Mouse (Mus musculus) spleen, adult 12 weeks (tissue): Measurements from ENCODE around the gene Cyp2d11.
"Not testable (repeated sequence)": the region's sequence is repeated elsewhere in the genome, so short reads cannot be mapped to it uniquely, and the experiment has no call there.

Source experiments
- DNase-seq: peaks from one replicate; pipeline ENCODE4 v3.0.0; 2022; ENCODE audit warnings: low spot score

Gene Cyp2d11

DNA sequence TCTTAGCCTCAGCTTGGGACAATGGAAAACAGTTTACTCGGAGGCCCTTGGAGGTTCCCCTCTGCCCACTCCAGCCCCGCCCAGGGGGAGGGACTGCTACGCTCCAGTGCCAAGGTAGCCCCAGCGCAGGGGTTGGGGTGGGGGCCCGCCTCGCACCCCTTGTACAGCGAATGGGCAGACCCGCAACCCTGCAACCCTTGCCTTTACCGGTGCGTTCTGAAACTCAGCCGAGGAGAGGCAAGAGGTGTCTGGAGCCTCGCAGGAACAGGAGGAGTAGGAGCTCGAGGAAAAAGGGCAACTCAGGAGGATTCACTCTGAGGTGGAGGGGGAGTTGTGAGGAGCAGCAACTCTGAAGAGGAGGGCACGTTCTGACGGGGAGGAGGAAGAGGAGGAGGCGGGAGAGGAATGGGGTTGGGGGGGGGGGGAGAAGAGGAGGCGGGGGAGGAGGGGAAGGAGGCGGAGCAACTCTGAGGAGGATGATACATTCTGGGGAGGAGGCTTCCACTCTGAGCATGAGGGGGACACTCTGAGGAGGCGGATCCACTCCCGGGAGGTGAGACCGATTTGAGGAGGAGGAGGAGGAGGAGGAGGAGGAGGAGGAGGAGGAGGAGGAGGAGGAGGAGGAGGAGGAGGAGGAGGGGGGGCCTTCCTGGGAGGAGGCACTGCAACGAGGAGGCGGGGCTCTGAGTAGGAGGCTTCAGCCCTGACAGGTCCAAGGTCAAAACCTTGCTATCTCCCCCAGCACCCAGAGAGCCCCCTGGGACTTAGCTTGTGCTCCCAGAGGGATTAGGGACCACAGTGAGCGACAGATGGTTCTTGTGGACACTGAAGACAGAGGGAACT lies 13.7 kb downstream of the Cyp2d11 start, which contains the start of gene Cyp2d22:
Gene Cyp2d22, minus strand, starts transcription at position 390 of the 843 bp plus-strand sequence.
- no peak for DNase-seq

DNA sequence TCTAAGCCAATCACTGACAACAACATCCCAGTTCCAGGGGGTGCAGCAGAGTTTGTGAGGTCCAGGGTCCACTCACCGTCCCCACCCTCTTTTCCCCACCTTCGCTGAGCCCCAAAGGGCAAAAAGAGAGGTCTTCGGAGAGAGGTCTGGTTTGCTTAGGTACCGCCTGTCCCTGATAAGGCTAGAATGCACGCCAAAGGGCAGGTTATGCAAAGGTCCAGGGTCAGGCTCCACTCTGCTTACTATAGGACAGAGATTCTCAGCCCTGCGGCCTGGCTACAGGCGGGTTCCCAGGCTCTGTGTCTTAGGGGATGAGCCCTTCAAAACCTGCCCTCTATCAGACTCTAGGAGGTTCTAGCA lies 14.3 kb downstream of the Cyp2d11 start:
- no peak for DNase-seq

DNA sequence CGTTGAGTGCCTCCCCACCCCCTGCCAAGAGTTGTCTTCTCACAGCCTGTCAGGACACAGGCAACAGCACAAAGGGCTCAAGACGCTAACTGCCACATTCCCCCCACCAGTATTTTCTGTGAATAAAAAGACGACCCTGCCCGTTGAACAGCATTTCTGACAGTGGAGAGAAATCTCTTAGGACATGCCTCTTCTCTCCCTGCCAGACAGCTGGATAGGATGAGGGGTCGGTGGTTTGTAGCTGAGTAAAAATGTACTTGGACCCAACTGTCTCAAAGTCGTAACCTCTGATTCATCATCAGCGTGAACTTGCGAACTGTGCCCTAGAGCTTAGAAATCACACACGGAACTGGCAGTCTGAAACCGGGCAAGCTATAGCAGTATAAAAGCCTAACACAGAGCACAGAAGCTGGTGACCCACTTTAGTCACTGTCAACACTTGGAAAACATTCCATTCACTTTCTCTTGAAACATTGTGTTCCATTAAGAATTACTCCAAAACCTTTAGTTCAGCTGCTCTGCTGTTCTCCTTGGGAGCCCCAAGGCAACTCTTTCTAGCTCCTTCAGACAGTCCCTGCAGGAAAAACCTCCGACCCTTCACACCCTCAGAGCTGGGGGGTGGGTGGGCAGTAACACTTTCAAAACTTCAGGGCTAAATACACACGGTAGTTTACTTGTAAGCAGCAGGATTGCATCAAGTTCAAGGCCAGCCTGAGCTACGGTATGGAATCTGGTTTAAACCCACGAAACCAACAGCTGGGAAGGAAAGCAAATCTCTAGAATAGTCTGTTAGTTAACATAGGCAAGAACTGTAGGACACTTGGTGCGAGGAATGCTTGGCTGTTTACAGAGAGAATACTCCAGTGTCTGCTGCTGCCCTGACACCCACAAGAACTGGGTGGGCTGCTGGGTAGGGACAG lies 15.3 kb downstream of the Cyp2d11 start:
- DNase-seq, result no peak

DNA sequence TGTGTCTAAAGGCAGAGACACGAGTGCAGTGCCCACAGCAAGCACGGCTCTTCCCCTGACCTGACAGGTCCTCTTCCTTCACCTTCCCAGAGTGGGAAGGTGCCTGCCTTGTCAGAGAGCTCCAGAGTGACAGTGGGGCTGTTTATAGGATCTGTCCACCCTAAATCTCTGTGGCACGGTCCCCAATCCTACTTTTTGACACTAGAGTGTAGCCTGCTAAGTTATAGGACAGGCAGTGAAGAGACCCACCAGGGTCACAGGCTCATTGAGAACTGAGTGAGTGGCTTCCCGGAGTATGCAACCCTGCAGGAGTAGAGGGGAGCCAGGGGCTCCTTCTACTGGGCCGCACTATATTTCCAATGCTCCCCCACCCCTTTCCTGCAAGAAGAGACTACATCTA lies 16.1 kb downstream of the Cyp2d11 start:
- no peak for DNase-seq

DNA sequence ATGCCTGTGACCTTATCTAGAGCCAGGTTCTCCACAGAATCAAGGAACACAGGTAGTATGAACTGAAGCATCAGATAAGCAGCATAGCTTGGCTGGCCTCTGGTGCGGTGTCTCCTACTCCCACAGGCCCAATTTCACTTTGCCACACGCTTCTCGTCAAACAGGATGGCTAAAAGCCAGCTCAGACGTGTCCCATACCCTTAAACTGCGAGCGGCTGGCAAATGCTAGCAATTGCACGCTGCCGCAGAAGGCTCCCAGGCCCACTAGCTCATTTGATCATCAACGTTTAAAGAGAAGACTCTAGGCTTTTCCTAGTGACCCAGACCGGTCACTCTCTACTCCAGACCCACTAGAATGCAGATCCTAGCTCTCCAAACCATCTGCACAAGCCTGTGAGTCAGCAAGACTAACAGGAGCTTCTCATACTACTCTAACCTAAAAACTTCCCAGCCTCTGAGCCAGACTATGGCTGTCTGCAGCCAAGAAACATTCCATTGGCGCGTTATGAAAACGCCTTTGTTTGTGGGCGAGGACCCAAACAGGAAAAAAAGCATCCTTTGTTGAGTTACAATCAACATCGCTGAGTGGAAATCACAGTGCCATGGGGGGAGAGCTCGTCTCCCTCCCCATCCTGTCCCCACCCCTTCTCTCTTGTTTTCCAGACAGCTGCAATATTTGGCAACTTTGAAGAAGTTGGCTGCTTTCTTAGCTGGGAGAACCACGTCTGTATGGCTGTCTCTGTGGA lies 17.3 kb downstream of the Cyp2d11 start:
- no peak for DNase-seq

DNA sequence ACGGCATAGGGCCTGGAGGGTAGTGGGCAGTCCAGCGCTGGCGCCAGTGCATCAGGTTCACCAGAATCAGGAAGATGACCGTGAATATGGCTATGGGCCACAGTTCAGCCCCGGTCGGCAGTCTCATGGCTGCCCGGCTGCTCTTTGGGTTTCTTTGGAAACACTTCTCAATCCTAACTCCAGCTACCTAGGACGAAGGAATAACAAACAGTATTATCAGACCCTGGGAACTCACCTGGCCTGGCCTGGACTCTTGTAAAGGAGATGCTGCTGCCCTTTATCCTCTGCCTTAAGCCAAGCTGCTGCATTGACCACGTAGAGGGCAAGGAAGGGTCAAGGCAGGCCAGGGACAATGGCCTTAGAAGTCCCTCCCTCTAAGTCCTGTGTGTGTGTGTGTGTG lies 18.0 kb downstream of the Cyp2d11 start:
- DNase-seq, result no peak

DNA sequence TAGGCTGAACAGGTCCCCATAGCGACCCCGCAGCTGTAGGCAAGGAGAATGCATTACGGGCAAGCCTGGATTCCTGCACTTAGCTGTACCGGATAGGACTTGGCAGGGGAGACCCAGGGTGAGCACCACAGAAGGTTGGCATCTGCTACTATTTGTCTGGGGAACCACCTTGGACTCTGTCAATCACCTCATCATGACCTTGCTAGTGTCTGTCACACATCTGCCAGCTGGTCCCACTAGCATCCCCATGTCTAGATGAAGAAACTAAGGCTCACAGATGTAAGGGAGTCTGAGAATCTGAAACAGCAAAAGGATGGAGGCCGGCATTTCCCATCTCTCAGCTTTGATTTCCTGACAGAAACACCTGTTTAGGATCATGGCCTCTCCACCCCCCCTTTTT lies 19.4 kb downstream of the Cyp2d11 start:
- DNase-seq, result no peak

DNA sequence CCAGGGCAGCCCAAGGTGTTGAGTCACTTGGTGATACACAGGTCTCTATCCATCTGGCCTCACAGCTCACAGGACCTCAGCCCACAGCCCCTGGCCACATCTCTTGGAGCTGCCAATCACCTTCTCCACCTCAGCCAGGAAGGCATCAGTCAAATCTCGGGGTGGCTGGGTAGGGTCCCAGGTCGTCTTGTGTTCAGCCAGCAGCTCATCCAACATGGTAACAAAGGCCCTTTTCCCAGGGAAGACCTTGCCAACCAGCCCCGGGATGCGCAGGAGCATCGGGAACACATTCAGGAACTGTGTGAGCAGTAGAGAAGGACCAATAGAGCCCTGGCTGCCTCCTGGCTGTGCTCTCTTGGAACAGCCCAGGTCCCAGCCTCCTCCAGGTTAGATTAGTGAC lies 20.8 kb downstream of the Cyp2d11 start:
- DNase-seq, result no peak

DNA sequence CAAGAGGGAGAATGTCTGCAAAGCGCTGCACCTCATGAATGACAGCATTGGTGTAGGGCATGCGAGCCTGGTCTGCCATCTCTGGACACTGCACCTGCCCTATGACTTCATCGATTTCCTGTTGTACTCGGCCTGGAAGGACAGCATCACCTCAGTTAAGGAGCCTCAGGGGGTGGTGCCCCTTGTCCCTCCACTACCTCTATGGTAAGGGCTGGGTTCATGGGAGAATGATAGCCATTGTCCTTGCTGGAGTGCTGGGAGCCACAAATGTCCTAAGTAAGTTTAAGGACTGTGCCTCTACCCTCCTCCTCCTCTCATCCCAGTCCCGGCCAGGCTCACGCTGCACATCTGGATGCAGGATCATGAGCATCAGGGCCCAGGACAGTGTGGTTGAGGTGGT lies 21.4 kb downstream of the Cyp2d11 start:
- no peak for DNase-seq

DNA sequence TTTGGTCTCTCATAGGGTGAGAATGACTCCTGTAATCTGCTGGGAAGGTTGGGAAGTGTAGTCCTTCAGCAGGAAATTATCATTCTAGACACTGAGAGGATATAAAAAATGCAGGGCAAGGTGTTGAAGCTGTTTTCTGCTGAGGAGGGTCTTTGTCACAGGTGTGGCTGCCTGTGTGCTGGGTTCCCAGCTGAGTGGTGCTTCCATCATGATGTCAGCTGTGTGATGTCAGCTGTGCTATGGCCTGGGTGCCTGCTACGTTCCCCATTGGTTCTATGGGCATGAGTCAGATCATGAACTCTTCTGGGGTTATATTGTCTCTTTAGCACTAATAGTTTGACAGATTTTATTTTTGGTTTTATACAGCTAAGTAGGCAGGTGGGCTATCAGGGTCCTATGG lies 25.0 kb downstream of the Cyp2d11 start:
- no peak for DNase-seq

DNA sequence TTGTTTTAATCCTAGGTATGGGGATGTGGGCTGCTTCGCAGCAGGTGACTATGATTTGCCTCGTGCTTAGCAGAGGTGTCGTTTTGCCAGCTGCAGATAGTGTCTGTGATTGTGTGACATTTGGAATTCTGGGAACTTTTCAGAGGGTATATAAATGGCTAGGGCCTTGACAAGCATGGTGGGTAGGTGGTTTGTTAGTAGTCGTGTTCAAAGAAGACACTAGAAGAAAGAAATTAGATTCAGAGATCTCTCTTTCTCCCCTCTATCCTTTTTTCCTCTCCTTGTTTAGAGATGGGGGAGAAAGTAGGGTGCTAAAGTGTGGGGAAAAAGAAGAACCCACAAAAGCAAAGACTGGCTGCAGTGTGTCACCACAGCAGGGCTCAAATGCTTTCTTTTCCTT lies 25.7 kb downstream of the Cyp2d11 start:
- no peak for DNase-seq

DNA sequence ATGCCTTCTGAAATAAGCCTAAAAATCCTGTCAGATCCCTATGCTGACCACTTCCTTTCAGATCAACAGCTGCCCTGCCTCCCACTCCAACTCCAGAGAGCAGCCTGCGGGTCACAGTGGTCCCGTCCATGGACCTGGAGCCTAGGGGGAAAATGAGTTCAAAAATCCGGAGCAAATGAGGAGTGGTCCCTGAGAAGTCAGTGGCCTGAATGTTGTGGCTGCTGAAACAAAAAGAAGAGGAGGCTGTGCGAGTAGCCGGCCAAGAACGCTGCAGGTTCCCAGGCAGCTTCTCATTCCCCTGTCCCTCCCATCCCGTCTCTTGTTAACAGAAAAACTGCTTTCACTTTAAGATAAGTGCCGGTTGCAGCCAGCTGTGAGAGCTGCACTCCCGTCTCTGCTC lies 29.3 kb downstream of the Cyp2d11 start:
- DNase-seq, result not testable (repeated sequence)

DNA sequence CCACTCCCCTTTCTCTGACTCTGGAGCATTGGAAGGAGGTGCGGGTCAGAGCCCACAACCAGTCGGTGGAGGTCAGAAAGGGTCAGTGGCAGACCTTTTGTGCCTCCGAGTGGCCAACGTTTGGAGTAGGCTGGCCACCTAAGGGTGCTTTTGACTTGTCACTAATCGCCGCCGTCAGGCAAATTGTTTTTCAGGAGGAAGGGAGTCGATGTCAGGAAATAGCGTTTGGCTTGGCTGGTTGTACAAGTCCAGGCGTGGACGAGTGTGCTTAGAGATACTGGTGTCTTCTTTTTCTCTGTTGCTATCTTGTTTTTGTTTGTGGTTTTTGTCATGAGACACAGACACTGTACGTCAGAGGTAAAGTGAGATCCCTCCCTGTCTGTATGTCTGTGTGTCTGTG lies 30.0 kb downstream of the Cyp2d11 start:
- not testable (repeated sequence) for DNase-seq

DNA sequence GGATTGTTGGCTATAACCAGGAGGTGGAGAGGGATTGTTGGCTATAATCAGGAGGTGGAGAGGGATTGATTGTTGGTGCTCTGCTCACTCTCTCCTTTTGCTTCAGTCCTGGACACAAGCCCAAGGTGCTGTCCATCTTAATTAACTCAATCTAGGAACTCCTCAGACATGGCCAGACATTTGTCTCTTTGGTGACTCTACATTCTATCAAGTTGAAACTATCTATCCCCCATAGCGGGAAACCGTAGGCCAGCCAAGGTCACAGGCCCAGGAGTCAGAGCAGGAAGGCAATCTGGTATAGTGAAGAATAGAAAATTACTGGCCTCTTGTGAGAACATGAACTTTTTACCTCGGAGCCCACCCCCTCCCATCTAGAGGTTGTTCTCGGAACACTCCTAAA lies 31.6 kb downstream of the Cyp2d11 start:
- no peak for DNase-seq

DNA sequence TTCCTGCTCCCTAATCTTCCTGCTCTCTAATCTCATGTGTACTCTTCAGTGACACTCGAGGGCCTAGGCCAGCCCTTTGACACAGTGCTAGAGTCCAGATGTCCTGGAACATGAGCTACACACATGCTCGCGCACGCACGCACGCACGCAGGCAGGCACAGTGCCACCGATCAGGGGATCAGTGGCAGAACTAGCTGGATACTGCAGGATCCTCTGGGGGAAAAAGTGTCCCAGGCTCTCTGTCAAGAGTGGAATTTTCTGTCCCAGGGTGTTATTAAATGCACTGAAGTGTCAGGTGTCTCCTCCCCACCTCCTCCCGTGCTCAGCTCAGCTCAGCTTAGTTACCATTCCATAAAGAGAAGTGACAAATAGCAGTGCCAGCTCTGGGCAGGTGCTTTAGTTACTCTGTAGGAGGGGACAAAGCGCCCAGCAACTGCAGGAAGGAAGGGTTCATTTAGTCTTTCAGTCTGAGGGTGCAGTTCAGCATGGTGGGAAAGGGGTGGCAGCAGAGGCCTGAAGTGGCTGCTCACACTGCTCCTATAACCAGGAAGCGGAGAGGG lies 32.3 kb downstream of the Cyp2d11 start:
- DNase-seq, result no peak

DNA sequence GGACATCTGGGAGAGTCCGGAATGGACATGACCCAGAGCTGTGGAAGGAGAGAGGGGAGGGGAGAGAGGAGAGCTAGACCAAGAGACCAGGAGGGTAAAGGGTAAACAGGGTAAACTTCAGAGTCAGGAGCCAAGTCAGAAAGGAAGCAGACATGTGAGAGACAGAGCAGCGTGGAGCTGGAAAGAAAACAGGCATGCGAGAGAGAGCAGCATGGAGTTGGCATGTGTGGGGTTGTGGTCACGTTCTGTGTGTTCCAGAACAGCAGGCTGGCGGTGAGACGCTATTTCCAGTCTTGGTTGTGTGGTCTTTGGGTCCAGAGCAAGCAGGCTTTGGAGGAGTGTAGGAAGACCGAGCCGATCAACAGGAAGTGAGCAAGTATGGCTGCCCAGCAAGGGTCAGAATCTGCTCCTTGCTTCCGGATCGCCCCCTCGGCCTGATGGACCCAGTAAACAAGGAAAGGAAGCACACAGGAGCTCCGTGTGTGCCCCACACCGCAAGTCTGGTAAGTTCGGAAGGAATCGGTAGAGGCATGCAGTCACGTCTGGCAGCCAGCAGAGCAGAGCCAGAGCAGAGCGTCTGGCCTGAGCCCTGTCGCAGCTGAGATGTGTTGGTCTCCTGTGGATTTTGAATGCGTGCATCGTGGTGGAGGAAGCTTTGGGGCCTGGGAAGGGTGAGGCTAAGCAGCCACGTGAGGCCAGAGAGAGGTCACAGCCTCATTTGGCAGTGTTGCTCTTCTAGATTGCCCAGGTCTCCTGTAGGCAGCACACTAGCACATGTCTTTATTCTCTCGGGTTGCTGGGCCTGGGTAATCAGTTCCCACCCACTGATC lies 35.2 kb downstream of the Cyp2d11 start:
- DNase-seq, result no peak

DNA sequence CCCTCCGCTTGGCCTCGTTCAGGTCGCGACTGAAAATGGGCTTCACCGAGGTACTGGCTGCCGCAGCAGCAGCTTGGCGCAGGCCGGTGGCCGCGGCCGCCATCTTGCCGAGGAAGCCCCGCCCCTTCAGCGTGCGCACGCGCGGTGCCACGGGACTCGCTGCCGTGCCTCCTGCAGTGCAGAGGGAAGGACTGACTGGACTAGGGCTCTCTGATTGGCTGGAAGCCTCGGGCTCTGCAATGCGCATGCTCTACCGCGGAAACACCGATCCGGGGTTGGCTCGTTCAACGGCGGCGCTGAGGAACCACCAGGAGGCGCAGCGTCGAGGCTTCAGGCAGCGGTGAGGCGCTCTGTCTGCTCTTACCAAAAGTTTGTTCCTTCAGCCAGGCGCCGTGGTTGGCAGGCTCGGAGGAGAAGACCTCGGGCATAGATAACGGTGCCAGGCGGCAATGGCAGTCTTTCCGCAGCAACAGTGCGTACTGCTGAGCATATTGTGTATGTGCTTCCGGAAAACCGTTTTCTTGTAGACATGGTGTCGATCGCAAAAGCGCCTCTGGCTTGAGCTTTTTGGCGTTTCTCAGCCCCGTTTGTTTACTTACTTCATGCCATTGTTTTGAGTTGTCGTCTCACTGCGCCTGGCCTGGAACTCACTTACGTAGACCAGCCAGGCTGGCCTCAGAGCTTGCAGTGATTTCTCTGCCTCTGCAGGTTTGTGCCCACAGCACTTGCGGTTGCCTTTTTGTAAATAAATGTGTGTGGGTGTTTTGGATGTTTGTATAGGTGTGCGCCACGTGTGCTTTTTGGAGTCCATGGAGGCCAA lies 39.5 kb downstream of the Cyp2d11 start, which contains the start of gene Ndufa6:
Gene Ndufa6, minus strand, starts transcription at position 197 of the 820 bp plus-strand sequence.
- DNase-seq, result peak; percentile 95

DNA sequence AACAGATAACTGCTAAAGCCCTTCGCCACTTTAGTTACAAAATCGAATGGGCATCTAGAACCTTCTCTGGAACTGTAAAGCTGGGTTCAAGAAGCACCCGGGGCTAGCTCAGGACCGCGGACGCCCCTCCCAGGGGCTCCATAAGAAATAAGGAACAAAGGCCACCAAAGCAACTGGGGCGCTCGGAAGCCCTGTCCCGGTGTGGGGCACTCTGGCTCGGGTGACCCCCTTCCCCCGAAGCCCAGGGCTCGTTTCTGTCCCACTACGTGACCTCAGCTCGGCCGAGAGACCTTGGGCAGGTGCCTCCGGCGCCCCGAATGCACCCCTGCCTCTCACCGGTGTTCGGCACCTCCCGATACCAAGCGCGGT lies 40.1 kb downstream of the Cyp2d11 start:
- no peak for DNase-seq

DNA sequence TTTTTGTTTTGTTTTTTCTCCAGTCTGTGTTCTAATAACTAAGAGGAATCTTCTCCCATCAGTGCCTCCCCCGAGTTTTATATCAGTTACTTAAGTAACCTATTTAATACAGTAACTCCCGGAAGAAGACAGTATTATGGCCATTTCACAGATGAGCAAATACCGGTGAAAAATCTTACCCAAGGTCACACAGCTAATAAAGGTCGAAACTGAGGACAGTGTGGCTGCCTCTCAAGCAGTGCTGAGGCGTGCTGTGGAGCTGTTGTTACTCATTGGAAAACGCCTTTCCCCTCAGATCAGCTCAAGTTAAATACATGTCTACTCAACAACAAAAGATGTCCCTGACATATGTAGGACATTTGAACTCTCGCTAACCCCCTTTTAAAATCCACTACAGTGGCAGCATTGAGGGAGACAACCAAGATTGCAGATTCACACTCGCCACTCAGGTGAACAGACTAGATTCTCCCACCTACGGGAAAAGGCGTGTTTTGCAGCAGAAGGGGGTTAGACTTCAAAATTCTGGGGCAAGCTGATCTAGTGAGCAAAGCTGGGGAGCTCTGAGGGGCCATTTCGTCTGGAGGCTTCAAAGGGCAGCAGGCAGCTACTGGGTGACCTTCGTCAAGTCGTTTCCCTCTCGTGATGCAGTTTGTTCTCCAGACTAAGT lies 40.6 kb downstream of the Cyp2d11 start:
- no peak for DNase-seq

DNA sequence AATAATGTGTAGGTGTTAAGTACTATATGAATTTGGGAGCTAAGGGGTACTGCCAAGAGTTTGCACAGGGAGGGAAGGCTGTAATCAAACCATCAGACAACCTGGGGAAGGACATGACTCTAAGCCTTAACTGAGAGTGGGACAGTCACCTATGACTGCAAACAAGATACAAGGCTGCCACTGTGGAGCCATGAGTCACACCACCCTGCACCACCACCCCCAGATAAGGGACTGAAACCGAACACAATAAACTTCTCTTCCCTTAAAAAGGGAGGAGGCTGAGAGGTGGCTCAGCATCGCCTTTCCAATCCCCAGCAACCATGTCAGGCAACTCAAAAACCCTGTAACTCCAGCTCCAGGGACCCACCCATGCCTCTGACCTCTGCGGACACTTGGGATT lies 42.3 kb downstream of the Cyp2d11 start:
- DNase-seq, result no peak
